Mouse (Mus musculus): ENCODE results near the gene Dnajb2. TPM values are rescaled to one million over a fixed set of nuclear protein-coding genes. Genes with fewer than 3 reads are reported as not detected.

Dnajb2 gene
- total RNA-seq, 2 experiments from 2014 or later: 32.4 to 33.2 TPM

DNA sequence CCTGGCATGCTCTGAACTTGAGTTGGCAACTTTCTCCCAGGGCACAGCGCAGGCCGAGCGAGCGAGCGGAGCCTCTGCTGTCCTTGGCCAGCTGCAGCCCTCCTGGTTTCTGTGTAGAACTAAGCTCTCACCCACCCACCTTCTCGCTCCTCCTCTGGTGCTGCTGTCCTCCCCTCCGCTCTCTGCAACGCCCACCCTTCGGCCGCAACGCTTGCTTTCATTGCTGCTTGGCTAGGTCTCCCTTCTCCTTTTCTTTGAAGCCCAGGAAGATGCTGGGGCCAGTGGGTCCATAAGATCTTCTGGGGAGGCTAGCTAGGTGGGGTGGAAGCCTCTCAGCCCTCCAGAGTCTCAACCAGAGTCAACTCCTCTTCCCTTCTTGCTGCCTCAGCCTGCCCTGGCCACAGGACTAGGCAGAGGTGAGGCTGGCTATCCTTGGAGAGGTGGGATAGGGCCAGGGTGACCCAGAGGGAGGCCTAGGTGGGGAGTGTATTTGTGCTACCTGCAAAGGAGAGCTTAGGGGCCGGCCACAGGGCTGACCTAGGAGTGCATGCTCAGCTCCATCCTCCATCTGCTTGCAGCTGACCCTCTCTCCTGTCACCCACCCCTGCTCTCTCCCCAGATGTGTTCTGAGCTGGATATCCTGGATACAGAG lies 8.1 kb downstream of the Dnajb2 start:
- intact Hi-C loops (cut with DNase I; ENCODE audit: low total_unique reads): no loop called here

DNA sequence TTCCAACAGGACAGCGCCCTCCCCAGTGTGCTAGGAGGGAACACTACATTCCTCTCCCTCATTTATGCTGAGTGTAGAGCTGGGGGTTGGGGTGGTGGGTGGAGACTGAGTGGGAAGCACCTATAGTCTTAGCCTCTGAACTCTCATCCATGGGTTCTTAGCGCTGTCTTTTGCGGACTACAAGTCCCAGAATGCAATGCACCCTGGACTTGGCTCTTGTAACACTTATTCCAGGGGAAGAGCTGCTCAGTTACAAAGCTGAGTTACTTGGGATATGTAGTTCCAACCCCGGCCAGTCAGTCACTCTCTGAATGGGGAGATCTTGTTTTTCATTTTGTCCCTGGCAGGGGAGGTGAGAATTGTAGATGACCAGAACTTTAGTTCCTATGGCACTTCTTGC lies 8.6 kb downstream of the Dnajb2 start:
- DNase-seq: no peak
- intact Hi-C loops (cut with DNase I; ENCODE audit: low total_unique reads): no loop called here

More for the DNA sequence above, 8.1 kb downstream of the Dnajb2 start:
- DNase-seq: no peak

DNA sequence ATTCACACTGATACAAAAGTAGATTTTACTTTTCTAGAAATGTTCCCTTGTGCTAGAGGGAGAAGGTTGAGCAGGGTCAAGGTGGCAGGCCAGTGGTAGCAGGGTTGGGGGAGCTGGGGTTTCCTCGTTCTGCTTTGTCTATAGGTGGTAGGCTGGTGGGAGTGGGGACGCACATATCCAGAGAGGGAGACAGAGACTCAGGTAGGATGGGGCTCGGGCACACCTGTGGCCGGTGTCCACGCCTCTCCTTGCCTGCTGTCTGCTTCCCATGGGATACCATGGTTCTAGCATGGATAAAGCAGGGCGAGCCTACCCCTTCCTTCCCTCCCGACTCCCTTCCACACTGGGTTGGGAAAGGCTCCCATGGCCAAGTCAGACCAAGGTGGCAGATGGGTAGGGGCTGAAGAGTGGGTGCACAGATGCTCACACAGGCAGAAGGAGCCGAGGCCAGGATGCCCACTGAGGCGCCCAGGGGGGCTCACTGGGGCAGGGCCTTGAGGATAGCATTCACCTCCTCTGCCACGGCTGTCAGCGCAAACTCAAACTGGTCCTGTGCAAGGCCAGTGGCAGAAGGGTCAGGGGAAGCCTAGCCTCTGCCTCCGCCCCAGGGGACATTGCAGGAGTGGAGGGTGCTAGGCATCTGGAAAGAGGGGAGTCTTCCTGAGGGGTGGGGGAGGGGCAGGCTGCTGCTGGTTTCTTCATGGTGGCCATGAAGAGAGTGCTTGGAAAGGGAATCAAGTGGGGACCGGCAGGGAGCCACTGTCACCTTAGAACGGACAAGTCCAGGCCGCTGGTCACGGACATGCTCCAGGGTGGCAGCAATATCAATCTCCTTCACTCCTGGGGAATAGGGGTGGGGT lies 11.1 kb downstream of the Dnajb2 start:
- no peak for DNase-seq
- intact Hi-C loops (cut with DNase I; ENCODE audit: low total_unique reads): no loop called here

DNA sequence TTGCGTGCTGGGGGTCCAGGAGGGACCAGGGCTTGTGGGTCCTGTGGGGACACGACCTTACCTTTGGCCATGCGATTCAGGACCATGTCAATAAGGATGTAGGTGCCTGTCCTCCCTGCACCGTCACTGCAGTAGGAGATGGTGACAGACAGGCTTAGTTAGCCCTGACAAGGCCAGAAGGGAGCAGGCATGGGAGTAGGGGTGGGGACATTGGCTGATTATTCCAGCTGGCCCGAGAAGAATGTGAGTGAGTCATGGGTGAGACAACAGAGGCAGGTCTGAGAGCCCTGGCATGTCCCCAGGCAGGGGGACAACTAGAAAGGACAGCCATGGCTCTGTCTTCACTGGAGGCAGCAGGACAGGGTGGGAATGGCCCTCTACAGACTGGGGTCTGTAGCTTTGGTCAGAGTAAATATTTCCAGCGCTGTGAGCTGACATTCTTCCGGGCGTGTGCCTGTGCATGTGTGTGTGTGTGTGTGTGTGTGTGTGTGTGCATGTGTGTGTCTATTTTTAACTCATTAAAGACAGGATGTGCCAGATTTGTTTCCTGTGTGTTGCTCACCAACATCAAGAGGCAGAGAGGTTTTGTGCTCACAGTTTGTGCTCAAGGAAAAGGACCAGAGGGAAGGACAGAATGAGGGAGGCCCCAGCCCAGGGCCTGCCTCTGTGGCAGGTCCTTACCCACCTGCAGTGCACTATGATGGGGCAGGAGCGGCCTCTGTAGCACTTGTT lies 12.0 kb downstream of the Dnajb2 start:
- DNase-seq: peak; percentile 61
- intact Hi-C loops (cut with DNase I; ENCODE audit: low total_unique reads): no loop called here

DNA sequence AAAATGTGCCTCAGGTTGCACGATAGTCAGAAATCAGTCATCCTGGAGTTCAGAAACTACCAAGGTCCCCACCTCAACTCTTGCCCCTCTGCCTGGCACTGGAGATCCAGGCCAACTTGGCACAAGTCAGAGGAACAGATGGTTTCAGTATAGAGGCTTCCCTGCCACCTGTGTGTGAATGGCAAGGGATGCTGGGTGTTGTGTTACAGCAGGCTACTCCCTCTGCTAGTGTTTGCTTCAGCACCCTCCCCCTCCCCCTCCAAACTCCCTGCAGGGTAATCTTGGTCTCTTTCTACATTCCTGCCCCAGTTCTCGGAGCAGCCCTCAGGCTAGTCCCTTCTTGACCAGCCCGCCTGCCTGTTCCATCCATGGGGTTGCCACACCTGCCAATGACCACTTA lies 14.3 kb downstream of the Dnajb2 start:
- no peak for DNase-seq
- intact Hi-C loops (cut with DNase I; ENCODE audit: low total_unique reads): no loop called here

- DNase-seq: peak; percentile 76
- intact Hi-C loops (cut with DNase I; ENCODE audit: low total_unique reads): no loop called here
These were observed 15.1 kb downstream of the Dnajb2 start for GRCm38 (mm10) chr1:75251112-75251970.

DNA sequence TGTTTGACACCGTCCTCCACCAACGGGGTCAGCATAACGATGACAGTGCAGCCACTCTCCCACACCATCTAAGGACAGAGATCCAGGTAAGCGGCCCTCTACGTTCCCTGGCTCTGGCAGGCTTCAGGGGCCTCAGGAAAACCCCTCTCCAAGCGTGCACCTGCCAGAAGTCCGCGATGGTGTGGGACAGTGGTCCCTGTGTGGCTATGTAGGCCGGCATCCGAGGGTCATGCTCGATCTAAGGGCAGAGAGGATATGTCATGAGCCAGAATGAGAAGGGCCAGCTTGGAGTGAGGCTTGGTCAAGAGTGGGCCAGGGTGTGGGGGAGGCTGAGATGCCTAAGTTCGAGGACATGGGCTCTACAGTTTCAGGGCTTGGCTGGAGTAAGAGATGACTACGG lies 16.1 kb downstream of the Dnajb2 start:
- intact Hi-C loops (cut with DNase I; ENCODE audit: low total_unique reads): no loop called here
- DNase-seq: no peak

GRCm38 (mm10) chr1:75253029-75253428 lies 16.8 kb downstream of the Dnajb2 start:
- no peak for DNase-seq
- intact Hi-C loops (cut with DNase I; ENCODE audit: low total_unique reads): no loop called here

DNA sequence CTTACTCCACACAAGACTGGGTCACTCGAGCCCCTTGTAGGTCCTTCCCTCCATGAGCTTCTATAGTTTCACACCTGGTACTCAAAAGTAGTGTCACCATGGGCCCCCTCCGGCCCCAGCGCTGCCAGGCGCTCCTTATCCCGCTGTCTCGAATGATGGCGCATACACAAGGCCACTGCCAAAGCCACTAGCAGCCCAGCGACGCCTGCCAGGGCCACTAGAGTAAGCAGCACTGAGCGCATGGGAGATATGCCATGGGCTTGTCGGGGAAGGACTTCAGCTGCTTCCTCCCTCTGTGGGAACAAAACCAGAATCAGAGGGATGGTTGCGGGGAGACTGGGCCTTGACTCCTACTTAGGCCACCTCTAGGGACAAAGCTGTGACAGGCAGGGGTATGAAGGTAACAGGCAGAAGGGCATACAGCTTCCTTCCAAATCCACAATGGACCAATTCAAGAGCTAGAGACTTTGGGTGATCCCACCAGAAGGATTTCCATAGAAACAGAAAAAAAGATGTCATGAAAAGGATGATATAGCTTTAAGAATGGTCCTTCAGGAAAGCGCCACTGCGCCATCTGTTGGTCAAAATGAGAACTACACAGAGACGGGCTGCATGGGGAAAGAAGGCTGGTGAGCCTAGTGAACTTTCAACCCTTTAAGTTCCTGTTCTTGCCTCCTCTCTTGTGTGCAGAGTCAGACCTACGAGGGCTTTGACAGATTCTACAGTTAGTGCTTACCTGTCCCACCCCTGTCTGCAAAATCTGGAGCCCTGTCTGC lies 17.8 kb downstream of the Dnajb2 start:
- intact Hi-C loops (cut with DNase I; ENCODE audit: low total_unique reads): no loop called here
- DNase-seq: peak; percentile 74

GRCm38 (mm10) chr1:75254625-75255013 lies 18.4 kb downstream of the Dnajb2 start:
- intact Hi-C loops (cut with DNase I; ENCODE audit: low total_unique reads): no loop called here
- DNase-seq: no peak

DNA sequence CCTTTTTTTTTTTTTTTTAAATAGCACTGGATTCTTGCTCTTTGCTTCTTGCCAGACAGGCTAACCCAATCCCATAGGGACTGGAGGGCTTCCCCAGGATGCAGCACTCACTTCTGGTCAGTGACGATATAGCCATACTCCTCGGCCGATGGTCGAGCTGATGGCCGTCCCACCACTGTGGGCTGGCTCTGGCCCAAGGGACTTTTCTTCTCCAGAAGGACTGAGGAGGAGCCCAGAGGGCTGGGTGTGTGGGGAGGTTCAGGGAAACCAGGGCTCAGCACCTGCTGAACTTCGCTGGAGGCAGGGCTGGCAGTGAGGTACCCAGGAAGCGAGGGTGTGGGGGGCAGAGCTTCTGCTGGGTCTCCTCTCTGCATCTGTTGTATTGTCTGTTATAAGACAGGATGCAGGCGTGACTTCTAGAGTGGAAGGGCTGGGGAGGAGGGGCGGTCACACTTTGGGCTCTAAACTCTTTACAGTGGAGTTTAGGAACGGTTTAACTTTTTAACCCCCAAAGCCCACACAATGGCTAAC lies 19.4 kb downstream of the Dnajb2 start:
- DNase-seq: no peak
- intact Hi-C loops (cut with DNase I; ENCODE audit: low total_unique reads): no loop called here

- intact Hi-C loops (cut with DNase I; ENCODE audit: low total_unique reads): no loop called here
- DNase-seq: no peak
These were observed 25.1 kb downstream of the Dnajb2 start for GRCm38 (mm10) chr1:75261278-75261677.

GRCm38 (mm10) chr1:75262969-75263951 lies 27.1 kb downstream of the Dnajb2 start:
- DNase-seq: peak; percentile 65
- intact Hi-C loops (cut with DNase I; ENCODE audit: low total_unique reads): no loop called here

GRCm38 (mm10) chr1:75264091-75264880 lies 28.1 kb downstream of the Dnajb2 start, which contains the start of gene Ptprn:
Ptprn (minus strand) TSS chr1:75264502.
- DNase-seq: no peak
- intact Hi-C loops (cut with DNase I; ENCODE audit: low total_unique reads): no loop called here

DNA sequence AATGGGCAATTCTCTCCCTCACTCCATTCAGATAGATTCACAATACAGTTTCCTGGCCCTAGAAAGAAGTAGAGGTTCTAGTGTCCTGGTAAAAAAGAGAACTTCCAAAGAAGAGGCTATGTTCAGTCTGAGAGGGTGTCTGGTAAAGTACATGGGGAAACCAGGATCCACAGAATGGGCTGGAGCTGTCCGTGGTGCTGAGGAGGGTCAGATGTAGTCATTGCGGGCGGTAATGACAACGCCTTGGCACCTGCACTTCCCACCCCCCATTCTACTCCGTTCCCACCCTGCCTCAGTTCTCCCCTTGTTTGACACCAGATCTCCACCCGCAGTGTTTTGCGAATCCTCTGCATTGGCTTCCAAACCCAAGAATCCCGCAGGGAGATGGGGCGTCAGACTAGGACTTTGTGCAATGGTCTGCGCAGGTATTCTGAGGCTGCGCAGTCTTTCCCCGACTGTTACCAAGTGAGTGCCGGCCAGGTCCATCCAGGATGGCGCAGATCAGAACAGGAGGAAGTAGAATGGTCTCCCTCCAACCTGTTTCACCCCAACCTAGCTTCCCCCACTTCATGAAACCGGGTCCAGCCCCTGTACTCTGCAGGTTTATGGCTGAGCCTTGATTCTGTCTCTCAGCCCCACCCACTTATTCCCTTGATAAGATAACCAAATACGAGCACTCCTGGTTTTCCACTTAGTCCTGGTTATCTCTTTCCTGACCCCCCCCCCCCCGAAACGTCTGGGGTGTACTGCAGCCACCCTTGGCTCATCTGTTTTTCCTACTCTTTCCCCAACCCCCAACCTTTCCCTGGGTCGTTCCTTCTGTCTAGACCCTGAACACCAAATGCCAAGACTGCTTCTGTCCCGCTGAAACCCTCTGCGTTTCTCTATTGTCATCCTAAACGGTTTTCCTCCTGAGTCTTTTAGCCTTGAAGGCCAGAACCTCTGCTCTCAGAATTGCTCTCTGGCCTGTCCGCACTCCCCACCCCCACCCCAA lies 41.3 kb downstream of the Dnajb2 start:
- intact Hi-C loops (cut with DNase I; ENCODE audit: low total_unique reads): no loop called here
- peak; percentile 38 for DNase-seq

Measured in gastrocnemius, postnatal 14 days (tissue).